Mouse (Mus musculus) lung, embryonic 14.5 days (tissue): Measurements from ENCODE around the gene Gfra1. TPM values are rescaled to one million over a fixed set of nuclear protein-coding genes. Genes with fewer than 3 reads are reported as not detected.

ENCODE experiments used
- ATAC-seq: fragments of 200-750 bp; cut with Nextera tagmentation; 2 replicates; pipeline ENCODE4 v1.8.0; 2017; ENCODE audit warnings: mild to moderate bottlenecking, moderate TSS enrichment, moderate library complexity; ENCODE audit not compliant: insufficient read depth
- DNase-seq: peaks from one replicate; pipeline ENCODE4 v3.0.0-alpha.2; 2015
- H3K27ac ChIP-seq: fragments of 300-500 bp; sonication (generic); 2 replicates; pipeline ENCODE4 v1.5.1; 2014; ENCODE audit warnings: low read depth, mild to moderate bottlenecking, moderate library complexity
- H3K27me3 ChIP-seq: fragments of 300-500 bp; sonication (generic); 2 replicates; pipeline ENCODE4 v1.6.1; 2014; ENCODE audit warnings: low read length, control low read depth; ENCODE audit not compliant: insufficient read depth
- H3K36me3 ChIP-seq: fragments of 300-500 bp; sonication (generic); 2 replicates; pipeline ENCODE4 v1.6.1; 2014; ENCODE audit warnings: control low read depth; ENCODE audit not compliant: insufficient read depth
- H3K4me1 ChIP-seq: fragments of 300-500 bp; sonication (generic); 2 replicates; pipeline ENCODE4 v1.6.1; 2014; ENCODE audit warnings: antibody characterized with exemption, control low read depth; ENCODE audit not compliant: insufficient read depth
- H3K4me2 ChIP-seq: fragments of 300-500 bp; sonication (generic); 2 replicates; pipeline ENCODE4 v1.6.1; 2014; ENCODE audit warnings: mild to moderate bottlenecking
- H3K4me3 ChIP-seq: fragments of 300-500 bp; sonication (generic); 2 replicates; pipeline ENCODE4 v1.5.1; 2014; ENCODE audit warnings: low read depth, low read length
- H3K9ac ChIP-seq: fragments of 300-500 bp; sonication (generic); 2 replicates; pipeline ENCODE4 v1.6.1; 2014
- H3K9me3 ChIP-seq: fragments of 300-500 bp; sonication (generic); 2 replicates; pipeline ENCODE4 v1.6.1; 2016; ENCODE audit warnings: low read depth, low read length, control low read depth
- CTCF ChIP-seq: IDR thresholded peaks from 2 replicates; pipeline ENCODE4 v1.5.1; 2016; ENCODE audit warnings: antibody characterized with exemption, low read depth
- WGBS: fragments of 180-500 bp; shearing (Covaris S2); extraction: QIAGEN DNeasy Blood & Tissue Kit; methylation state at CpG from one replicate; pipeline ENCODE4 v1.1.7; 2014; 5-methylcytosine and 5-hydroxymethylcytosine counted together
- polyA plus RNA-seq: library from polyadenylated mRNA; unstranded; fragments of >200 nt; fragmentation: Nextera tagmentation; extraction: Ambion mirVana; gene quantifications from 2 replicates; pipeline ENCODE4 v1.2.1, GENCODE M21; 2014

Gene Gfra1
- polyA plus RNA-seq, 1 experiment from 2014 or later, result 6.7 TPM

- H3K9me3 ChIP-seq, result no peaks in the 10 kb centered on the region
- H3K36me3 ChIP-seq, result no peaks in the 10 kb centered on the region
- H3K4me2 ChIP-seq, result no peak overlapping the region
- peak; percentile 89 for TF ChIP-seq CTCF
- H3K4me3 ChIP-seq, result no peak overlapping the region
- H3K27me3 ChIP-seq, result no peaks in the 10 kb centered on the region
- peak; percentile 98 for DNase-seq
- H3K27ac ChIP-seq, result no peak overlapping the region
- ATAC-seq, result no peak
- WGBS, result 11% methylated on average over 12 of the region's 12 CpGs
- H3K4me1 ChIP-seq, result no peaks in the 10 kb centered on the region
- H3K9ac ChIP-seq, result no peak overlapping the region
These were observed 13.7 kb upstream of the Gfra1 start for GRCm38 (mm10) chr19:58469421-58469820.

- no peaks in the 10 kb centered on the region for H3K36me3 ChIP-seq
- DNase-seq (no peak), ATAC-seq (no peak)
- no peak for TF ChIP-seq CTCF
- WGBS, result 41% methylated on average over 2 of the region's 2 CpGs
- H3K27me3 ChIP-seq, result no peaks in the 10 kb centered on the region
- H3K27ac ChIP-seq, result no peak overlapping the region
- H3K9ac ChIP-seq, result no peak overlapping the region
- H3K4me1 ChIP-seq, result no peaks in the 10 kb centered on the region
- no peak overlapping the region for H3K4me3 ChIP-seq
- no peak overlapping the region for H3K4me2 ChIP-seq
- H3K9me3 ChIP-seq, result no peaks in the 10 kb centered on the region
These were observed 12.6 kb upstream of the Gfra1 start for GRCm38 (mm10) chr19:58468331-58468730.

- Histone ChIP-seq H3K4me2 (no peak overlapping the region), H3K27me3 (no peaks in the 10 kb centered on the region), H3K36me3 (no peaks in the 10 kb centered on the region), H3K9me3 (no peaks in the 10 kb centered on the region), H3K27ac (no peak overlapping the region), H3K4me3 (no peak overlapping the region), H3K4me1 (no peaks in the 10 kb centered on the region), H3K9ac (no peak overlapping the region)
- ATAC-seq (no peak), DNase-seq (no peak)
- 82% methylated on average over 3 of the region's 3 CpGs for WGBS
- no peak for TF ChIP-seq CTCF
These were observed 8.0 kb upstream of the Gfra1 start for GRCm38 (mm10) chr19:58463755-58464154.

GRCm38 (mm10) chr19:58460361-58461022 is 4.8 kb upstream of the Gfra1 start:
- ATAC-seq (no peak), DNase-seq (no peak)
- Histone ChIP-seq H3K4me3 (no peak overlapping the region), H3K27me3 (peaks cover 8% of the 10 kb centered on the region), H3K27ac (no peak overlapping the region), H3K9ac (no peak overlapping the region), H3K4me2 (no peak overlapping the region), H3K36me3 (no peaks in the 10 kb centered on the region), H3K9me3 (no peaks in the 10 kb centered on the region), H3K4me1 (peaks cover 5% of the 10 kb centered on the region; the same call in 1 of the 2 replicates)
- WGBS, result 69% methylated on average over 13 of the region's 13 CpGs
- TF ChIP-seq CTCF, result no peak

GRCm38 (mm10) chr19:58456491-58457061 is 867 bp upstream of the Gfra1 start:
- Histone ChIP-seq H3K4me3 (peak overlapping the region; percentile 49), H3K9me3 (no peaks in the 10 kb centered on the region), H3K27me3 (peaks cover 36% of the 10 kb centered on the region), H3K36me3 (no peaks in the 10 kb centered on the region), H3K9ac (no peak overlapping the region), H3K27ac (no peak overlapping the region), H3K4me2 (peak overlapping the region; percentile 96), H3K4me1 (peaks cover 15% of the 10 kb centered on the region; the same call in 1 of the 2 replicates)
- 2% methylated on average over 16 of the region's 16 CpGs for WGBS
- ATAC-seq, result no peak
- peak; percentile 40 for DNase-seq
- no peak for TF ChIP-seq CTCF

GRCm38 (mm10) chr19:58455061-58455495 is 631 bp downstream of the Gfra1 start:
- H3K9me3 ChIP-seq, result no peaks in the 10 kb centered on the region
- H3K27ac ChIP-seq, result no peak overlapping the region
- peak overlapping the region; percentile 96 for H3K4me2 ChIP-seq
- TF ChIP-seq CTCF, result peak; percentile 50; the same call in 1 of the 2 replicates
- H3K27me3 ChIP-seq, result peaks cover 37% of the 10 kb centered on the region
- peak overlapping the region; percentile 49 for H3K4me3 ChIP-seq
- peak overlapping the region; percentile 38 for H3K9ac ChIP-seq
- DNase-seq, result peak; percentile 36
- WGBS, result under 1% methylated on average over 21 of the region's 21 CpGs
- H3K36me3 ChIP-seq, result no peaks in the 10 kb centered on the region
- ATAC-seq, result peak; percentile 48; the same call in 1 of the 2 replicates
- peaks cover 15% of the 10 kb centered on the region; the same call in 1 of the 2 replicates for H3K4me1 ChIP-seq

- peaks cover 37% of the 10 kb centered on the region for H3K27me3 ChIP-seq
- peak; percentile 40 for ATAC-seq
- H3K27ac ChIP-seq, result no peak overlapping the region
- H3K9me3 ChIP-seq, result no peaks in the 10 kb centered on the region
- H3K4me1 ChIP-seq, result peaks cover 15% of the 10 kb centered on the region; the same call in 1 of the 2 replicates
- under 1% methylated on average over 61 of the region's 61 CpGs for WGBS
- peak overlapping the region; percentile 38 for H3K9ac ChIP-seq
- peak overlapping the region; percentile 96 for H3K4me2 ChIP-seq
- no peaks in the 10 kb centered on the region for H3K36me3 ChIP-seq
- H3K4me3 ChIP-seq, result peak overlapping the region; percentile 49
- peak; percentile 72 for DNase-seq
- TF ChIP-seq CTCF, result peak; percentile 55
These were observed 1.2 kb downstream of the Gfra1 start for GRCm38 (mm10) chr19:58454261-58455060.
